Mouse (Mus musculus): ENCODE measurements around the gene Cfap161. TPM values are rescaled to one million over a fixed set of nuclear protein-coding genes. Genes with fewer than 3 reads are reported as not detected.

Cfap161 gene
- polyA plus RNA-seq, 1 experiment, result 0.52 TPM

- TF ChIP-seq POLR2A (IDR thresholded peaks at IDR 0.05; ENCODE audit: borderline replicate concordance, extremely low read depth, insufficient read depth, insufficient read length, poor library complexity, severe bottlenecking) (no peak), CTCF (IDR thresholded peaks at IDR 0.05; ENCODE audit: borderline replicate concordance, extremely low read depth, insufficient read depth, insufficient read length) (no peak)
- DNase-seq (ENCODE audit: low read depth), result no peak
Measured at GRCm38 (mm10) chr7:83738623-83739462, 55.8 kb downstream of the Cfap161 start.

GRCm38 (mm10) chr7:83737914-83738490 is 56.7 kb downstream of the Cfap161 start:
- TF ChIP-seq CTCF (IDR thresholded peaks at IDR 0.05; ENCODE audit: borderline replicate concordance, extremely low read depth, insufficient read depth, insufficient read length) (no peak), POLR2A (IDR thresholded peaks at IDR 0.05; ENCODE audit: borderline replicate concordance, extremely low read depth, insufficient read depth, insufficient read length, poor library complexity, severe bottlenecking) (no peak)
- no peak for DNase-seq (ENCODE audit: low read depth)

- TF ChIP-seq POLR2A (IDR thresholded peaks at IDR 0.05; ENCODE audit: borderline replicate concordance, extremely low read depth, insufficient read depth, insufficient read length, poor library complexity, severe bottlenecking), result no peak
- no peak for TF ChIP-seq CTCF (IDR thresholded peaks at IDR 0.05; ENCODE audit: borderline replicate concordance, extremely low read depth, insufficient read depth, insufficient read length)
- DNase-seq (ENCODE audit: low read depth), result no peak
Measured at GRCm38 (mm10) chr7:83736341-83737115, 58.2 kb downstream of the Cfap161 start.

GRCm38 (mm10) chr7:83735108-83735781 is 59.4 kb downstream of the Cfap161 start:
- DNase-seq (ENCODE audit: low read depth), result no peak
- no peak for TF ChIP-seq CTCF (IDR thresholded peaks at IDR 0.05; ENCODE audit: borderline replicate concordance, extremely low read depth, insufficient read depth, insufficient read length)
- no peak for TF ChIP-seq POLR2A (IDR thresholded peaks at IDR 0.05; ENCODE audit: borderline replicate concordance, extremely low read depth, insufficient read depth, insufficient read length, poor library complexity, severe bottlenecking)

GRCm38 (mm10) chr7:83734671-83735082 is 60.0 kb downstream of the Cfap161 start:
- no peak for TF ChIP-seq CTCF (IDR thresholded peaks at IDR 0.05; ENCODE audit: borderline replicate concordance, extremely low read depth, insufficient read depth, insufficient read length)
- no peak for TF ChIP-seq POLR2A (IDR thresholded peaks at IDR 0.05; ENCODE audit: borderline replicate concordance, extremely low read depth, insufficient read depth, insufficient read length, poor library complexity, severe bottlenecking)

GRCm38 (mm10) chr7:83734246-83734645 is 60.4 kb downstream of the Cfap161 start:
- no peak for TF ChIP-seq CTCF (IDR thresholded peaks at IDR 0.05; ENCODE audit: borderline replicate concordance, extremely low read depth, insufficient read depth, insufficient read length)
- TF ChIP-seq POLR2A (IDR thresholded peaks at IDR 0.05; ENCODE audit: borderline replicate concordance, extremely low read depth, insufficient read depth, insufficient read length, poor library complexity, severe bottlenecking), result no peak
- no peak for DNase-seq (ENCODE audit: low read depth)

More at GRCm38 (mm10) chr7:83734671-83735082, 60.0 kb downstream of the Cfap161 start:
- DNase-seq (ENCODE audit: low read depth), result no peak

GRCm38 (mm10) chr7:83732781-83733180 is 61.9 kb downstream of the Cfap161 start:
- no peak for DNase-seq (ENCODE audit: low read depth)

GRCm38 (mm10) chr7:83731961-83732666 is 62.6 kb downstream of the Cfap161 start:
- TF ChIP-seq POLR2A (IDR thresholded peaks at IDR 0.05; ENCODE audit: borderline replicate concordance, extremely low read depth, insufficient read depth, insufficient read length, poor library complexity, severe bottlenecking) (no peak), CTCF (IDR thresholded peaks at IDR 0.05; ENCODE audit: borderline replicate concordance, extremely low read depth, insufficient read depth, insufficient read length) (no peak)
- DNase-seq (ENCODE audit: low read depth), result peak; percentile 54

More at GRCm38 (mm10) chr7:83732781-83733180, 61.9 kb downstream of the Cfap161 start:
- no peak for TF ChIP-seq POLR2A (IDR thresholded peaks at IDR 0.05; ENCODE audit: borderline replicate concordance, extremely low read depth, insufficient read depth, insufficient read length, poor library complexity, severe bottlenecking)
- TF ChIP-seq CTCF (IDR thresholded peaks at IDR 0.05; ENCODE audit: borderline replicate concordance, extremely low read depth, insufficient read depth, insufficient read length), result no peak

- TF ChIP-seq CTCF (IDR thresholded peaks at IDR 0.05; ENCODE audit: borderline replicate concordance, extremely low read depth, insufficient read depth, insufficient read length) (no peak), POLR2A (IDR thresholded peaks at IDR 0.05; ENCODE audit: borderline replicate concordance, extremely low read depth, insufficient read depth, insufficient read length, poor library complexity, severe bottlenecking) (no peak)
- DNase-seq (ENCODE audit: low read depth), result no peak
Measured at GRCm38 (mm10) chr7:83731297-83731696, 63.4 kb downstream of the Cfap161 start.

GRCm38 (mm10) chr7:83726936-83727632 is 67.6 kb downstream of the Cfap161 start:
- no peak for TF ChIP-seq POLR2A (IDR thresholded peaks at IDR 0.05; ENCODE audit: borderline replicate concordance, extremely low read depth, insufficient read depth, insufficient read length, poor library complexity, severe bottlenecking)
- TF ChIP-seq CTCF (IDR thresholded peaks at IDR 0.05; ENCODE audit: borderline replicate concordance, extremely low read depth, insufficient read depth, insufficient read length), result no peak

More at GRCm38 (mm10) chr7:83726936-83727632, 67.6 kb downstream of the Cfap161 start:
- DNase-seq (ENCODE audit: low read depth), result no peak

All from brain, embryonic 14.5 days (tissue).